Mouse (Mus musculus) urinary bladder, postnatal 25 days (tissue): ENCODE results near the gene Hddc3.
"Not testable (repeated sequence)": the region's sequence is repeated elsewhere in the genome, so short reads cannot be mapped to it uniquely, and the experiment has no call there.

Source experiments
- DNase-seq: peaks from one replicate; pipeline ENCODE4 v3.0.0; 2022; ENCODE audit warnings: low spot score

The Hddc3 gene

DNA sequence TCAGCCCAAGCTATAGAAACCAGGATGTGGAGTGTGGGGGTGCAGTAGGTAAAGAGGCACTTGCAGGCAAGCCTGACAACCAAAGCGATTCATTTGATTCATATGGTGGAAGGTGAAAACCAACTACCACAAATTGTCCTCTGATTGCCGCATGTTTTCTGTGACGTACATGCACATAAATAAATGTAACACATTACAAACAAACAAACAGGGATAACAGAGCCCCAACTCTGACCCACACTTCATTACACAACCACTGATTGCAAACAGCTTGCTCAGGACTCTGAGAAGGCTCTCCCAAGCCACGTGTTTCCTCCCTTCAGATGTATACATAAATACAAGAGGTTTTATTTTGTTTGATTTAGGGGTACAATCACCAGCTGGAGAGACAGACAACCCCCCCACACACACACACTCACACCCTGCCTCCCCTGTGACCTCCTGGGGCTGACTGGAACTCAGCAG lies 27.1 kb downstream of the Hddc3 start:
- no peak for DNase-seq

DNA sequence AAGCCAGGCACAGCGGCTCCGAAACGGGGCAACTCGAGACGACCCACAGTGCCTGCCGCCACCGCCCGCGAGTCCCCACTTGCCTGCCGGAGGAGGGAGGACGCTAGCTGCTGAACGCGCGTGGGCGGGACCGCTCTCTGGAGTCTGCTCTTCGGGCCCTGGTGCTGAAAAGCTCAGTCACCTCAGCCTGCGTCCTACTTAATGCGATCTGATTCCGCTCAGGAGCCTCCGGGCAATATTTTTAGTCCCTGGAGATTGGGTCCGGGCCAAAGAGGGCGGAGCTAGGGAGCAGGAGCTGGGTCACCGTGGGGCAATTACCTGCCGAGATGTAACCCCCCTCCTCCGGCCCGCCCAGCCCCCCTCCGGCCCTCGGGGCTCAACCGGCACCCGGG lies 27.7 kb downstream of the Hddc3 start:
- DNase-seq = peak; percentile 64

DNA sequence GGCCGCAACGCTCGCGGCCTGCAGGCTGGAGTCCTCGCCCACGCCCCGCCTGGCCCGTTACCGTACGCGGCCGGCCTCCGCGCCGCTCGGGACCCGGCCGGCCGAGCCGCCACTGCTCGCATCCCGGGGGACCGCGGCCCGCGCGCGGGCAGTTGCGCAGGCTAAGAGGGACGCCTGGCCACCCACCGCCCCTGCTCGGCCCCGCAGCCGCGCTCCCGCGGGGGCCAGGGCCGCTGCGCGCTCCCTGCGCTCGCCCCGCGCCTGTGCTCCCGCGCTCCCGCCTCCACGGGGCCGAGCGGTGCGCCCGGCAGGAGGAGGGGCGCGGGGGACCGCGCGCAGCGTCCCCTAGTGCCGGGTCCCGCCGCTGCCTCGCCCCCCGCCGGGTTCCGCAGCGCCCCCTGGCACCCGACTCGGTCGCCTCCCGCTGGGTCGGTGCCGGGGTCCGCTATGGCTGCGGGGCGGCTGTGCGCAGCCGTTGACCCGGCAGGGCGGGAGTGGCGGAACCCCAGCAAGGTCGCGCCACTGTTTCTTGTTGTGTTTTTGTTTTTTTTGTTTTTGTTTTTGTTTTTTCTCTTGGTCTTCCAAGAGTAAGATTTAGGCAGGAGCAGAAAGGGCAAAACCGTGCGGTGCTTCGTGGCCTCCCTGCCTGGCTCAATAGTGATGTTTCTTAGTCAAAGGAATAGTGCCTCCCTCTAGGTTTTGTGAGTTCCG lies 28.3 kb downstream of the Hddc3 start, which contains the start of gene Man2a2:
Man2a2 (minus strand) TSS at position 335 of the 711 bp plus-strand sequence.
- peak; percentile 79 for DNase-seq

DNA sequence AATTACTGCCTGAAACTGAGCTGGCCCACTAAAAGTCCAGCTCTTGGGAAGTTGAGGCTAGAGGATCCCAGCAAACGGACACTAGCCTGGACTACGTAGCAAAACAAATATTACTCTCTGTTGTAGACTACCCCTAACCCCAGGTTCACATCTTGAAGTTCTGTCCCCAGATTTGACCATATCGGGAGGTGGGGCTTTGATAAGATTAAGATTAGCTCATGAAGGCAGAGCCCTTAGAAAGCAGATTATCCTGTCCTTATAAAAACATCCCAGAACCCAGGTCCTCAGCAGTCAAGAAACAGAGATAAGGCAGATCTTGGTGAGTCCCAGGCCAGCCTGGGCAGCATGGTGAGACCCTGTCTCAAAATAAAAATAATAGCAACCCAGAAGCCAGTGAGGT lies 29.3 kb downstream of the Hddc3 start:
- no peak for DNase-seq

DNA sequence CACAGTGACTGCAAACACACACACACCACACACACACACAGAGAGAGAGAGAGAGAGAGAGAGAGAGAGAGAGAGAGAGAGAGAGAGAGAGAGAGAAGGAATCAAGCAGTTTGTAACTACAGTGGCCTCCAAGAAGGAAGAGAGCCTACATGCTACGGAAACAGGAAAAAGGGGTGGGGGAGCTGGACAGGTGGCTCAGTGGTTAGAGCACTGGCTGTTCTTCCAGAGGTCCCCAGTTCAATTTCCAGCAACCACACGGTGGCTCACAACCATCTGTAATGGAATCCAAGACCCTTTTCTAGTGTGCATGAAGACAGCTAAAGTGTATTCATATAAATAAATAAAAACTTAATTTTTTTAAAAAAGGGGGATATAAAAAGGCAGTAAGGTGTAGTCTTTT lies 29.8 kb downstream of the Hddc3 start:
- DNase-seq = no peak

DNA sequence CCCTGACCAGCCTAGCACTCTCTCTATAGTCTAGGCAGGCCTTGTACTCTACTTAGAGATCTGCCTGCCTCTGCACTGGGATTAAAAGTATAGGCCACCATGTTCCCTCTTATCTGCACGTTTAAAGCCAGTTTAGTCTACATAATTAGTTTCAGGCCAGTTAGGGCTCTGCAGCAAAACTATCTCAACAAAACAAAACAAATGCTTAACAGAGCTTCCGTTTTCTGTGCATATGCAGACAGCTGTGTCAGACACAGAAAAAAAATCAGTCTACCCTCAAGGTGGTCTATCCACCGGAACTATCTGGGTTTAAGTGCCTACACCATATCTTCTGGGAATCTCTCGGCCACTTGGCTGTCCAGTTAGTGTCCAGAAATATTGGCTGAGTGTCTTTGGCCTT lies 30.4 kb downstream of the Hddc3 start:
- no peak for DNase-seq

- DNase-seq = no peak
These were observed 30.9 kb downstream of the Hddc3 start for GRCm38 (mm10) chr7:80373850-80374249.

DNA sequence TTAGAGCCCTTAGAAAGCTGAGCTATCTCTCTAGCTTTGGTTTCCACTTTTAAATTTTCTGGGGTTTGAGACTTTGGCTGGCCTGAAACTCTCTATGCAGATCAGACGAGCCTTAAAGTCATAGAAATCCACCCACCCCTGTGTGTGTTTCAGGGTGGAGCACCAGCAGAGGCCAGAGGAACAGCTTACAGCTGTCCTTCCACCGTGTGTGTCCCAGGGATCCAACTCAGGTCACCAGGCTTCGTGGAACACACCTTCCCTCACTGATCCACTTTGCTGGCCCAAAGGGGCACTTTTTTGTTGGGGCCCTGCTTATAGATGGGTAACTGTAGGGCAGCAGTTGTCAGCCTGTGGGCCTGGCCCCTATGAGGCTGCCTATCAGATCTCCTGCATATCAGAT lies 31.4 kb downstream of the Hddc3 start:
- no peak for DNase-seq

GRCm38 (mm10) chr7:80374733-80375132 lies 31.8 kb downstream of the Hddc3 start:
- DNase-seq = no peak

- peak; percentile 23 for DNase-seq
These were observed 32.6 kb downstream of the Hddc3 start for GRCm38 (mm10) chr7:80375376-80376039.

GRCm38 (mm10) chr7:80376192-80376591 lies 33.3 kb downstream of the Hddc3 start:
- no peak for DNase-seq

DNA sequence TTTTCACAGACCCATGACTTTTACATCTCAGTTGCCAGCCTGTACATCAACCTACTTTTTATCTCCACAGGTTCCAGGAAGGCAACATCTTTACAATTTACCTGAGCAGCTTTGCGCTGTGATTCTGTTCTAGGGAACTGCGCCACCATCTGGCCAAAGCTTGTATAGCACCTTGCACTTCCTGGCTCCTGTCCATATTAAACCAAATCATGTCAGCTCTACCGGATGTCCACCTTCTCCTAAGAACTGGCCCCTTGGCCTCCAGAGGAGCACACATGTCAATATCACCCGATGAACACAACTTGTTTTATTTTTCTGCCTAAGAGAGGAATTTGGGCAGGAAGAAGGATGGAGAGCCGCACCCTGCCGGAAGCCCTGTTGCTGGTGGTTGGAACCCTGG lies 34.6 kb downstream of the Hddc3 start:
- peak; percentile 62 for DNase-seq

DNA sequence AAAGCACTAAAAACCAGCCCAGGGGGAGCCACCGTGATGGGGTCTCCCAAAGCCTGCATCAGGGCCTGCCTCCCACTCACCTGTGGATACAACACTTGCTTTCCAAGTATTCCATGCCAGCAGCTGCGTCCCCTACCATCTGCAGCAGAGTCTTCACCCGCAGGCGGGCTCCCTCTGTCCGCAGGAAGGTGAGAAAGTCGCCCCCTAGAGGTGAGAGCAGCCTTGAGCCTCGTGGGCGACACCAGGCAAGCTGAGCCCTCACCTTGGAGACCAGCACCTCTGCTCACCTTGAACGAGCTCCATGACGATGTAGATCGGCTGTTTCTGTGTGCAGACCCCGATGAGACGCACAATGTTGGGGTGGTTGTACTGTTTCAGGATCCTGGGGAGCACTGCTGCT lies 36.6 kb downstream of the Hddc3 start:
- DNase-seq = no peak

- DNase-seq = no peak
These were observed 40.0 kb downstream of the Hddc3 start for GRCm38 (mm10) chr7:80382919-80383318.

DNA sequence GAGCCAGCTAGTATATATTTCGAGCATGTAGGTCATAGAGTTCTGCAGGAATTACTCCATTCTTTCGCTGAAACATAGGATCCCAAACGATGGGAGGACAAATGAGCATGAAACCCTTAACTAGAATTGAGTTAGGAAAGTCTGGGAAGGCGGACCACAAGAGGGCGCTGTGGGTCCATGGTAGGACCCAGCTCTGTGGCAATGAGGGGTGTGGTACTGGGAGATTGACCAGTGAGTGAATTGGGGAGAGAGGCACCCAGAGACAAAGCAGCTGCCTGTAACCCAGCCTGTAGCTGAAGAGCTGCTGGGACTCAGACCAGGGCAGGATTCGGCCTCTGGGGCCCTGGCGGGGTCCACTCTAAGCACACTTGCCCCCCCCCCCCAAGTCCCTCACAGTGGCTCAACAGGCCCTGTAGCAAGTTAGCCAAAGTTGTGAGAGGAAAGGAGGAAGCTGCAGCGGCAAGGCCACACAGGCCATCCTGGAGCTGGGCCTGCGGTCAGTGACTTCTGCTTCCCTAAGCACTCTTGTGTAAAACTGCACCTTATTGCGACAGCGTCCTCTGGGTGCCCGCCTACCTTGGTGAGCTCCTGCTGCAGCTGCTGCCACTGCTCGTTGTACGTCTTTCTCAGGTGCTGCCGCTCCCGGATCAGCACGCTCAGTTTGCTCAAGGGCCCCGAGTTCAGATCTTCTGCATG lies 43.5 kb downstream of the Hddc3 start:
- DNase-seq = peak; percentile 96

DNA sequence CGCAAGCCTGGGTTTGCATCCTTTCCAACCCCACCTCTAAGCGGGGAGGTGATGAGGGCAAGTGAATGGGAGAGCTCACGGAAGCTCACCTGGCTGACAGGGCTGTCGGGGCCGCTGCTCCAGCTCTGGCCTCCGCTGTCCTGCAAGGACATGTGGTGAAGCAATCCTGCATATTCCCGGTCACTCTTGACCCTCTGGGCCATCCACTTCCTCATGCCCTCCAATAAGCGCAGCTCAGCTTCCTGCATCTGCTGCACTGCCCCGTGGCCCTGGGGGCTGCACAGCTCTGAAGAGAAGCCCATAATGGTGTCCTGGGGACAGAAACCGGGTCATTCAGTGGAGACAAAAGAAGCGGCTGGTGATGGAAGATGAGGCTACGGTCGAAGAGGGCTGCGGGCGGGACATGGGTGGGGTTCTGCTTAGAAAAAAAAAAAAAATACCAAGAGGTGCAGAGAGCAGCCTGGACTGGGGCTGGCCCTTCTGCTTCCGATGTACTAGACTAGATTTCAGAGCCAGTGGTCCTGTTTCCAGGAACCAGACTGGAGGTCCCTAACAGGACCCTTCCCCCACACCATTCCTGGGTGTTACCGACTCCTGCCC lies 44.2 kb downstream of the Hddc3 start:
- DNase-seq = no peak

GRCm38 (mm10) chr7:80387633-80388543 lies 45.0 kb downstream of the Hddc3 start, which contains the start of gene Fes:
Gene Fes, minus strand, starts transcription at chr7:80387946.
- peak; percentile 43 for DNase-seq

DNA sequence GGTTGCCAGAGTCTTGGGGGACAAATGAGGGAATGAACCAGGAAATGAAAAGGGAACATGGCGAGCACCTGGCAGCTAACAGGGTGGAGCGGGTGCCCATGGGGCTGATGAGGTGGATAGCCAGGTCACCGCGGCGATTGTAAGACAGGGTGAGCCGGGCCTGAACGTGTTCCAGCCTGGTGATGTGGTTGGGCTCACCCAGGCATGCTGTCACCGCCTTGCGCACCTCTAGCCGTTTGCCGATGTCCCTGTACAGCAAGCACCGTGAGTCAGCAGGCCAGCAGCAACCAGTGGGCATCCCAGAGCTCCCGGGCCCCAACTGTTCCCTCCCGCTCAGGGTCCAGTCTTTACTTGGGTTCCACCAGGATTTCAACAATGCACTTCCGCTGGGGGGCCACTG lies 49.2 kb downstream of the Hddc3 start:
- no peak for DNase-seq

GRCm38 (mm10) chr7:80394600-80394999 lies 51.7 kb downstream of the Hddc3 start:
- no peak for DNase-seq

- not testable (repeated sequence) for DNase-seq
These were observed 53.5 kb downstream of the Hddc3 start for GRCm38 (mm10) chr7:80396427-80396826.

- DNase-seq = no peak
These were observed 55.1 kb downstream of the Hddc3 start for GRCm38 (mm10) chr7:80397986-80398385.
